Mouse (Mus musculus) frontal cortex, postnatal 10 days (tissue): ENCODE measurements around the gene Slc4a5.

Source experiments
- DNase-seq, 2 experiments: peaks; one replicate each; pipeline ENCODE4 v3.0.0; 2022; ENCODE audit warnings: low spot score in 2 of 2, mixed read lengths in 1 of 2

The Slc4a5 gene

DNA sequence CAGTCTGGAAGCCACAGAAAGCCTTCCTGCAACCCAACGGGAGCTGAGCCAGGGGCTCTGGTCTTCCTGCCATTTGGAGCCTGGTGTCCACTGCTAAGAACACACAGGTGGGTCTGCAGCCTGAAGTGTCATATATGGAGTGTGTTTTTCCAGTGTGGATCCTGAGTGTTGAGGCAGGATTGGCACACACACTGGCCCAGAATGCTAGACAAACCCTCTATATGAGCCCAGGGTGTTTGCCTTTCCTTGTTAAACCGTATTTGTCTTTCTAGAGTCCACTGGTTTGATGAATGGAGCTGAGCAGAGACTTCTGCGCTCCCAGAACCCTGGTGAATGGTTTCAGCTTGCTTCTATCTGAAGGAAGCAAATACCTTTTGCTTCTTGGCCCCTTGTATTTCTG, at the start of gene Slc4a5:
Gene Slc4a5, plus strand, starts transcription at position 15 of the 400 bp plus-strand sequence.
- no peak for DNase-seq

DNA sequence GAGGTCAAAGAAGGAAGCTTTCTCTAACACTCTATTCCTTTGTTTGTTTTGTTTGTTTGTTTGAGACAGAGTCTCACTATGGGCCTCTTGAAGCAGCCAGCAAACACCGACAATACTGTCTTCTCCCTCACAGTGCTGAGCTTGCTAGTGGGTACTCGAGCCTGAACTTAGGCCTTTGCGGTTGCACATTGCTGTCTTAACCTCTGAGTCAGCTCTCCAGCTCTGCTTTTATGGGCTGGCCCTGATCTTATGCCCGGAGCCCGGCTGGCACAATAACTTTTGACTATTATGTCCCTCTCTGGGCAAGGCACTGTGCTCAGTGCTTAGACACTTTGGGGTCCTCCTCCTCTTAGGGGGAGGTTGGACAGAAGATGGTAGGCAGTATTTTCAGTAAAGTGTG, 49.8 kb upstream of the Slc4a5 start:
- no peak for DNase-seq

DNA sequence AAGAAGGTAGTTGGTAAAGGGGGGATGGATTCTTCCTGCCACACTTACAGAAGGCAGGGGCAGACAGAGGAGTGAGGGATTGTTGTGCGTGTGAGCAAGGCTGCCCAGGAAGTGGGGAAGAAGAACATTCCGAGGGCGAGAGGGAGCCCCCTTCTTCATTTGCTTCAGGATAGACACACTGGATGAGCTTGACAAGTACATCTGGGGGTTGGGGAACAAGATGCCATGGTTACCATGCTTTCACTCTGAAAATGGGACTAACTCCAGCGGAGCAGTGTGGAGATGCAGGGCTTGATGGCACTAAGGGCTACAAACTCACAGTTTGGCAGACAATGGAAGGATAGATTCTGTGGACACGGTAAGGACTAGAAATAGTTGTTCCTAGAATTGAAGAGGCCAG, 48.6 kb upstream of the Slc4a5 start:
- no peak for DNase-seq

DNA sequence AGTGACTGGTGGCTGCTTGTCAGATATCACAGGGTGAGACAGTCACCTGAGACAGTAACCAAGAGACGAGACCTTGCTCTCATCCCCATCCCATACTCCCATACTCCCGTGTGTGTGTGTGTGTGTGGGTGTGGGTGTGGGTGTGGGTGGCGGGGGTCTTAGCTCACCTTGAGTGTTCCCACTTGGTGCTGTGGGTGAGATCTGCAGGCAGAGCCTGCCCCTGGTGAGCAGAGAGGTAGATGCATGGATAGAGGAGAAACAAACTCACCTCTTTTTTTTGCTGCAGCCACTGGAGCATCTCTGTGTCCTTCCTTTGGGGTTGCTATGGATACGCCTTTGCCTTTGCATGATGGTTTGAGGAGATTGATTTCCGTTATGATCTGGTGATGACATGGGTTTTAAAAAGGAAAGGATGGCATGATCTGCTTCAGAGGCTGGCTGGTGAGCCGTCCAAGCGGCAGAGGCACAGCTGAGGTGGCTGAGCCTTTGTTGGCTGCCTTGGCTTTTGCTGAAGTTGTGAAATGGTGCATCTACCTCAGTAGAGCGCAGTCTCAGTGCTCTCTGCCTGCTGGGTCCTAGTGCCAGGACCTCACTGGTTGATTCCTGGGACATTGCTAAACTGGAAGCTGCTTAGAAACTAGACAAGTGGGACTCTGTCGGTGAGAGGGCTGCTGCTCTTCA, 47.2 kb upstream of the Slc4a5 start:
- no peak for DNase-seq

- no peak for DNase-seq
These were observed 43.6 kb upstream of the Slc4a5 start for GRCm38 (mm10) chr6:83175996-83176395.

- no peak for DNase-seq
These were observed 40.1 kb upstream of the Slc4a5 start for GRCm38 (mm10) chr6:83179390-83180117.

GRCm38 (mm10) chr6:83180605-83181004, 39.0 kb upstream of the Slc4a5 start:
- DNase-seq: no peak

DNA sequence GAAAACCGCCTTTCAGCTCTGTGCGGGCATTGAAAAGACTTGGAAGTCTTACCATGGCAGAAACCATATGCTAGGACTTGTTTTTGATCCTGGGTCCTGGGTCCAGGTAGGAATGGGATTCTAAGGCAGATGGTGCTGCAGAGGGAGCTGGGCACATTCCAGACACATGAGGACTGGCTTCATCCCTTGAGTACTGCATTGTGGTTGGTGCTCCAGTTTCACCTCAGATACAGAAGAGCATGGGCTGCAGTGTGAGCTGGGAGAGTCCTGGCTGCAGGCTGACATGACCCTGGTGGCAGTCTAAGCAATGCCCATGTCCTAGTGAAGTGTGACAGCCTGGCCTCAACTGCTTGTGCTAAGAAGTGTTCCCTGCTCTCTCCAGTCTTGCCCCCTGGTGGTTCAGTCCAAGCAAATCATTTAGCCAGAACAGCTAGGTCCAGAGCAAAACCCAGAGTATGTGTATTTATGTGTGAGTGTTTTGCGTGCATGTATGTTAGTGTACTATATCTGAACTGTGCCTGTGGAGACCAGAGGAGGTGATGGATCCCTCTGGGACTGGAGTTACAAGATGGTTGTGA, 34.7 kb upstream of the Slc4a5 start:
- peak in 1 of 2 experiments; percentile 6 for DNase-seq

DNA sequence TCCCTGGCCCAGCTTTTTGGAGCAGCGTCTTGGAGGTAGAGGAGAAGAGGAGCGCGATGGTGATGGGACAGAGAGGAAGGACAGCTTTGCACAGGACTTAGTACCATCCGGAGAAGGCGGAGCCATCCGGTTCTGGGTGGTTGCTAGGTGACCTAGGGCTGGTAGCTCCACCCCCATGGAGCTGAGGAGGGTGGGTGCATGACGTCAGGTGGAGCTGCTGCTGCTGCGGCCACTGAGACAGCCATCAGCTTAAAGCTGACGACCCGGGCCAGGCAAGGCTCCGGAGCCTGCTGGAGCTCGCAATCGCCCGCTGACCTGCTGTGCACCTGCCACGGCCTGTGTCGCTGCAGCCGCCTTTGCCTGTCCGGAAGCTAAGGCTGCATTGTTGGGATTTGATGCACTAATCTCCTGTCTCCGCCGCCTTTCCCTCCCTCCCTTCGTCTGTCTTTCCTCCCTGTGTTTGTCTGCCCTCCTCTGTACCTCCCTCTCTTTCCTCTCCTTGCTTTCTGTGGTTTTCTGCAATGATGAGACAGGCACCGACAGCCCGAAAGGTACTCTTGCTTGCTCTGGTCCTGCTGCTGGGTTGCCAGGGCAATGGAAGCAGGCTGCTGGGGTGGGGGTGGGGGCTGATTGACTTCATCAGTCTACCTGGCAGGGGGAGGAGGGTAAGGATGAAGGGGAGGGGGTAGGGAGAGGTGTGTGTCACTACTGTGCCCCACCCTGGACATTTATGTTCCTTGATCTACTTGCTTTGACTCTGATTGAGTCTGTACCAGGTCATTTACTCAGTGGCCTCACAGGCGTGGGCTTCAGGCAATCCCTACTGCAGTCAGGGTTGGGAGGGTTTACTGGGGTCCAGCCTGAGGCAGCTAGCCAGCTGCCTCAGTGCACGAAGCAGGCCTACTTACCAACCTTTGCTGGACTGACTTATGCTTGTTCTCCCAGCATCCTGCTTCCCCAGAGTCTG, 33.5 kb upstream of the Slc4a5 start:
- DNase-seq: peak; percentile 85 to 88

DNA sequence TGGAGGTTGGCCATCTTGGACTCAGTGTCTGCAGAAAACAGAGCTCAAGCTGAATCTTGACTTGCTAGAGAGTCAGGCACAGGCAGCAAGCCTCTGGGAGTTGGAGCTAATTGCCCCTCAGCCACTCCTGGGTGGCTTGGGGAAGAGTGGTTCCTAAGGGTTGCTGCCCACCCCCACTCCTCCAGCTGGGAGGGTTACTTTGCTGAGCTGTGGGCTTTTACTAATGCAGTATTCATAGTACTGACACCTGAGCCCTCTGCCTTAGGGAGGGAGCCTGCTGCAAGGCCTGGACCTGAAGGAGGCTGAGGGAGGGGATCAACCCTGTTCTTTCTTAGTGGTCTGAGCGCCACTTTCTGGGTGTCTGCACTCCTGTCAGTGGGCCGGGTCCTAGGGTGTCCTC, 32.7 kb upstream of the Slc4a5 start:
- no peak for DNase-seq

DNA sequence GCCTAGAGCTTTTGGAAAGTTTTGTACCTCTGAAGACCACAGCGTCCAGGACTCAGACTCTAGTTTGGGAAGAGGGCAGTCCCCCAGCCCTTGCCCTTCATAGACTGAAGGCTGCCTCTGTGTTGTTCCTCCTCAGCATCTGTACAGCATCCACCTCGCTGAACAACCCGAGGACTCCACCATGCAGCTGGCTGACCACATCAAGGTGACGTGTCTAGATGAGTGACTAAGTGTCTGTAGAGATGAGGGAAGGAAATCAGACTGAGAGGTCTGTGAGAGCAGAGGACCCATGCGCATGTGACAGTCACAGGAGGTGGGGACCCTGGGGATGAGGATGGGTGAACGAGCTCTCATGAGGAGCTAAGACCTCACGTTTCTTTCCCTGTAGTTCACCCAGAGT, 26.1 kb upstream of the Slc4a5 start:
- DNase-seq: no peak

DNA sequence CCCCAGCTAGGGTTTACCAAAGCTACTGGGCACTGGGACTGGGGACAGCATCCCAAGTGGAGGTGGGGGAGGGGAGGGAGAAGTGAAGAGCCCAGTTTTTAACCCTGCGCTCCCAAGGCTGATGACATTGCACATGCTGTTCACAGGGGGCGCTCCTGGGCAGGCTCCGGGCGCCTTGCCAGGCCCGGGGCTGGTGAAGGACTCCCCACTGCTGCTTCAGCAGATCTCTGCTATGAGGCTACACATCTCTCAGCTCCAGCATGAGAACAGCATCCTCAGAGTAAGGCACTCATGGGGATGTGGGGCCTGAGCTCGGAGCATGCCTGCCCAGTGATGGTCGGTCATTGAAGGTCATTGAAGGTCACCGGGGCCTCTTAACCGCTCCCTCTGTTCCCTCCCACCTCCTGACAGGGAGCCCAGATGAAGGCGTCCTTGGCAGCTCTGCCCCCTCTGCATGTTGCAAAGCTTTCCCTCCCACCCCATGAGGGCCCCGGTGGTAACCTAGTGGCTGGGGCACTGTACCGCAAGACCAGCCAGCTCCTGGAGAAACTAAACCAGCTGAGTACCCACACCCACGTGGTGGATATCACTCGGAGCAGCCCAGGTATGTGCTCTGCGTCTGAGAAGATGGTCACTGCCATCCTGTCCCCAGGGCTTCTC, 22.2 kb upstream of the Slc4a5 start:
- DNase-seq: peak; percentile 57 to 61

GRCm38 (mm10) chr6:83203320-83203719, 16.3 kb upstream of the Slc4a5 start:
- peak in 1 of 2 experiments; percentile 9 for DNase-seq

DNA sequence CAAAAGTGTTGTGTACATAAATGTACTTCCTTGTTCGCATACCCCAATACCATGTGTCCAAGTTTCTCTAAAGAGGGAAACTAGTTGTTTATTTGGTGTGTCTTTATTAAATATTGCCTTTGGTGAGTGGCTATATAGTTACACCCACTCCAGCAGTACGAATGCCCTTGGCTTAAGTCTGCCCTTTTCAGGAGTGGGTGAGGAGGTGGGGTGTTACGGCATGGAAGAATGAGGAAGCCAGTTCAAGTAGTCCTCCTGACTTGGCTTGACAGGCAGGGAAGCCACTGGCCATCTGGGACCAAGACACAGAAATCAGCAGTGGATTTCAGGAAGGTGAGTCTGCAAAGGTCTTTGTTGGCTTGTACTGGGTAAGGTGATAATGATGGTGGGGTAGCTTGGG, 13.8 kb upstream of the Slc4a5 start:
- DNase-seq: no peak

GRCm38 (mm10) chr6:83206321-83206720, 13.3 kb upstream of the Slc4a5 start:
- no peak for DNase-seq

DNA sequence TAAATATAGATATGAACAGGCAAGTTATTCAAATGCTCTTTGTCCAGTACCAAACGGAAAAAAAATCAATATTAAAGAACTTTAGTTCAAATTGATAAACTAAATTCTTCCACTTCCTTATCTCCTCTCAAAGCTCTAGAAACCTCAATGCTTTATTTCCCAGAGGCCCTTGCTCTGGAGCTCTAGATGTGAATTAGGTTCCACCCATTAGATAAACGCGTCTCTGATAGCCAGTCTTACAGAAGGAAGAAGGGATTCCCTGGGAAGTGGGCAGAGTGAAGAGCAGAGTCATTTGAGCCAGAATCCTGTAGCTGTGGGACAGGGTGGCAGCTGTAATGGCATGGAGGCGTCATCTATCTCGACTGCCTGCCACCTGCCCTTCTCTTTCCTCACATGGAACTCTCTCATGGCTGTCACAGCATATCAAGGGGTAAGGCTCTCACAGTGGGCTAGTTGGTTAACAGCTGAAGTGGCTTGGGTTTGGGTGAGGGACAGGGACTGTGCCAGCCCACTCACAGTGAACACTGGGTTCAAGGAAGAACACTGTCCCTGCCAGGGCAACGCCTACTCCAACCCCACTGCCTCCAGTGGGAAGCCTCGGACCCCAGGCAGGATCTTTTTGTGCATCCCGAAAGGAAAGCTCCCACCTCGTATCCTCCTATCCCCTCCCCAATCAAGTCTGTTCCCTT, 12.1 kb upstream of the Slc4a5 start:
- DNase-seq: no peak

DNA sequence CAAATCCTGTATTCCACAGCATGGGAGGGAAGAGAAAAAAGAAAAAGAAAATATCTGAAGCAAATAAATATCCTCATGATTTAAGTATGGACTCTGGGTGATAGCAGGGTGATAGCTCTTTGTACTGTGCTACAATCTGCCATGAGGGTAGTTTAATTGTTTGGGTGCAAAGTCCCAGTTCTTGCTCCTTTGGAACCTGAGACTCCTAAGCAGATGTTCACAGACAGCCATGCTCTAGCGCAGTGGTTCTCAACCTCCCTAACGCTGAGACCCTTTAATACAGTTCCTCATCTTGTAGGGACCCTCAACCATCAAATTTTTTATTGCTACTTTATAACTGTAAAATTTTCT, 11.6 kb upstream of the Slc4a5 start:
- no peak for DNase-seq

DNA sequence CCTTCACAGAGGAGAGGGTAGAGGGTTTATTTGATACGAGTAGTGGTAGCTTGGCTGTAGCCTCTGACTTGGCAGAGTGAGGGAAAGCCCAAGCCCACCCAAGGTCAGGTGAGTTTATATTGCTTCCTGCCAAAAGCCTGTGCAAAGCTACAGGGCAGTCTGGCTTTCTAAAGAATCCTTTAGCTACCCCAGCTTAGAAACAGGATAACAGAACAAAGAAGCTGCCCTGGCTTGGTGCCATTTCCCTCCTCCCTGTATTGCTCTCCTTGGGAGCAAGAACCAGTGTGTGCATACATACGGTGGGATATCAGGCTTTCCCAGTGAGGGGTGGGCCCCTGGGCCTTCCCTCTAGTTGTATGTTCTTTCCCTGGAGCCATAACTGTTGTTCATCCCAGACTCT, 9.1 kb upstream of the Slc4a5 start:
- no peak for DNase-seq

DNA sequence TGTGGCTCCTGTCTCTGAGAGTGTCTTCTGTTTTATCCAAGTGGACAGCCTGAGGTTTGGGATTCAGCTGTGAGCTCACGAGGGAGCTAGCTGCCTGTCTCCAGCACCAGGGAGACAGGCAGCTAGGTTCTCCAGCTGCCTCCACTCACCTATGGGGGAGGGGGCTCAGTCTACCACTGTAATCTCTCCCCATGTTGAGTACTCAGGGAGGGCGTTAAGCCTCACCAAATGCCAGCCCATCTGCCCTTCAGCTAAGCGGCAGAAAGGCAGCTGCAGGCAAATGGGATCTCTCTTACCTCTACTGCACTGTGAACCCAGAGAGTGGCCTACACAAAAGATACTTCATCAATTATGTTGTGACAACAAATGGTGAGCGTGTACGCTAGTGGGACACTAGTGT, 8.1 kb upstream of the Slc4a5 start:
- DNase-seq: peak in 1 of 2 experiments; percentile 7

GRCm38 (mm10) chr6:83215002-83215666, 4.5 kb upstream of the Slc4a5 start:
- peak in 1 of 2 experiments; percentile 71 for DNase-seq
